Mouse (Mus musculus) liver, embryonic 16.5 days (tissue): ENCODE results near the gene Tmem63b. TPM values are rescaled to one million over a fixed set of nuclear protein-coding genes. Genes with fewer than 3 reads are reported as not detected.

Experiments used
- ATAC-seq: fragments of 200-750 bp; cut with Nextera tagmentation; 2 replicates; pipeline ENCODE4 v1.8.0; 2017; ENCODE audit warnings: low read depth, mild to moderate bottlenecking, moderate number of reproducible peaks, moderate library complexity
- H3K27ac ChIP-seq: fragments of 300-500 bp; sonication (generic); 2 replicates; pipeline ENCODE4 v1.5.1; 2014; ENCODE audit warnings: mild to moderate bottlenecking, low read length
- H3K27me3 ChIP-seq: fragments of 300-500 bp; sonication (generic); 2 replicates; pipeline ENCODE4 v1.6.1; 2014; ENCODE audit warnings: low read depth, low read length, mixed read lengths; ENCODE audit not compliant: control insufficient read depth, insufficient read depth
- H3K36me3 ChIP-seq: fragments of 300-500 bp; sonication (generic); 2 replicates; pipeline ENCODE4 v1.6.1; 2014; ENCODE audit warnings: mild to moderate bottlenecking; ENCODE audit not compliant: control insufficient read depth, insufficient read depth
- H3K4me1 ChIP-seq: fragments of 300-500 bp; sonication (generic); 2 replicates; pipeline ENCODE4 v1.6.1; 2014; ENCODE audit warnings: low read depth, low read length, mixed read lengths; ENCODE audit not compliant: control insufficient read depth
- H3K4me2 ChIP-seq: fragments of 300-500 bp; sonication (generic); 2 replicates; pipeline ENCODE4 v1.6.1; 2014; ENCODE audit warnings: low read depth, low read length, mixed read lengths
- H3K4me3 ChIP-seq: fragments of 300-500 bp; sonication (generic); 2 replicates; pipeline ENCODE4 v1.5.1; 2014; ENCODE audit warnings: low read depth, mild to moderate bottlenecking, low read length
- H3K9ac ChIP-seq: fragments of 300-500 bp; sonication (generic); 2 replicates; pipeline ENCODE4 v1.6.1; 2014; ENCODE audit warnings: low read depth, low read length
- H3K9me3 ChIP-seq: fragments of 300-500 bp; sonication (generic); replicated peaks from 2 replicates; pipeline ENCODE4 v1.6.1; 2016; ENCODE audit warnings: low read length; ENCODE audit not compliant: control insufficient read depth
- WGBS: fragments of 180-500 bp; shearing (Covaris S2); extraction: QIAGEN DNeasy Blood & Tissue Kit; methylation state at CpG from one replicate; pipeline ENCODE4 v1.1.7; 2014; ENCODE audit not compliant: insufficient replicate concordance; 5-methylcytosine and 5-hydroxymethylcytosine counted together
- polyA plus RNA-seq: library from polyadenylated mRNA; unstranded; fragments of >200 nt; fragmentation: Nextera tagmentation; extraction: Ambion mirVana; gene quantifications from 2 replicates; pipeline ENCODE4 v1.2.1, GENCODE M21; 2015

The Tmem63b gene
- polyA plus RNA-seq, 1 experiment from 2014 or later, result 10.0 TPM

DNA sequence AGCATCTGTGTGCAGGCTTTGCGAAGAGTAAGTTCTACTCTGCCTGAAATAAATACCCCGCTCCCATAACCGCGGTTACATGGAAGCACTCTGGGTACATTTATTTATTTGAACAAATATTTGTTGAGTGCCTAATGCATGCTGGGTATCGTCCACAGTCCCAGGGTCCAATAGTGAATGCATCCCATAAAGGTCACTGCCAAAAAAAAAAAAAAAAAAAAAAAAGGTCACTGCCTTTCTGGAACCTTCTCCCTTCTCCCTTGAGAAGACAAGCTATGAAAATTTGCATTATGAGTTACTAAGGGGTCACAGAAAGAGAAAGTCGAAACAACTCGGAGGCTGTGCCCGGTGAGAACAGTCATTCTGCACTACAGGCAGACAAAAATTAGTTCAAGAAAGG lies 44.7 kb downstream of the Tmem63b start:
- H3K36me3 ChIP-seq, result no peaks in the 10 kb centered on the region
- WGBS, result 74% methylated on average over 8 of the region's 8 CpGs

DNA sequence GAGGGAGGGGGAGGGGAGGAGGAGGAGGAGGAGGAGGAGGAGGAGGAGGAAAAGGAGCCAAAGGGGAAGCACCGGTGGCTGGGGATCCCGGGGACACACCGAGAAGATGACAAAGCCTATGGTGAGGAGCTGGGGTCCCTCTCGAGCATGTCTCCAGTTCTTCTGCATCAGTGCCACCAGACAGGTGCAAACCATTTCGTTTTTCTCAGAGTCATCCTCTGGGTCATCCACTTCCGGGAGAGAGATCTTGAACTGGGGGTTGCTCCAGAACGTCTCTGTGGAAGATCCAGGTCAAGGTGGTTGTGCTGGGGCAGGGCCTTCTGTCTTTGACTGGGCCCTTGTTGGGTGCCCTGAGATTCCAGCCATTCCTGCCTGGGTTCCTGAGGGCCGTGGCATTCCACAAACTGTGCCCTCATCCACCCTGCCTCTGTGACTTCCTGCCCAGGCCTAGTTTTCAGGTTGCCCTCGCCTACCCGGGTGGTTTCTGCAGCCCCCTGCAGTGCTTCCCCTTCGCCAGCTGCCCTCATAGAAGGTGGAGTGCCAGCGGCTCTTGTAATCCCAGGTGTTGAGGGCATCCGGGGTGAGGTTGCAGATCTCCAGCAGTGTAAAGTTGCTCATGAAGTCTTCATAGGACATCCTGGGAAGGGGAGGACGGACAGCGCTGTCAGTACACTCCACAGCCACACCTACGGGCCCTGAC lies 48.0 kb downstream of the Tmem63b start:
- 52% methylated on average over 16 of the region's 16 CpGs for WGBS
- Histone ChIP-seq H3K9ac (no peak overlapping the region), H3K36me3 (no peaks in the 10 kb centered on the region), H3K27me3 (no peaks in the 10 kb centered on the region), H3K27ac (no peak overlapping the region), H3K4me1 (no peaks in the 10 kb centered on the region), H3K9me3 (no peaks in the 10 kb centered on the region), H3K4me3 (no peak overlapping the region), H3K4me2 (no peak overlapping the region)
- ATAC-seq, result no peak

More for the DNA sequence above, 44.7 kb downstream of the Tmem63b start:
- no peak overlapping the region for H3K4me2 ChIP-seq
- no peaks in the 10 kb centered on the region for H3K9me3 ChIP-seq
- H3K4me3 ChIP-seq, result no peak overlapping the region
- no peaks in the 10 kb centered on the region for H3K4me1 ChIP-seq
- ATAC-seq, result no peak
- H3K27me3 ChIP-seq, result no peaks in the 10 kb centered on the region
- no peak overlapping the region for H3K27ac ChIP-seq
- H3K9ac ChIP-seq, result no peak overlapping the region

DNA sequence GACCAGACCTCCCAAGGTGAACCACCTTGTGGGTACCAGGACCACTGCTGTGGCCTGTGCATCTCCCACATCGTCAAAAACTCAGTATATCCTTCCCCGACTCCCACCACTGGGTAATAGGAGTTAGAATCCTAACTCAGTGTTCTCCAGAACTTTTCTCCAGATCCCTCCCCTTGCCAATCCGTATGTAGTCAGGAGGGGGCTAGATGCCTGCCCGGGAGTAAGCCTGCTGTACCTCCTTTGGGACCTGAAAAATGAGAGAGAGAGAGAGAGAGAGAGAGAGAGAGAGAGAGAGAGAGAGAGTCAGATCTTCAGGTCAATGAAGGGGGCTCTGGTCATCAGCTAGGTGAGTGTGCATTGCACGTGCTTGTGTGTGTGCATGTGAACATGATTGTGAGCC lies 52.7 kb downstream of the Tmem63b start:
- Histone ChIP-seq H3K36me3 (no peaks in the 10 kb centered on the region), H3K4me3 (no peak overlapping the region), H3K4me1 (peaks cover 9% of the 10 kb centered on the region), H3K27me3 (no peaks in the 10 kb centered on the region; the same call in 1 of the 2 replicates), H3K4me2 (no peak overlapping the region), H3K27ac (no peak overlapping the region), H3K9me3 (no peaks in the 10 kb centered on the region), H3K9ac (no peak overlapping the region)
- 48% methylated on average over 5 of the region's 5 CpGs for WGBS
- no peak for ATAC-seq

DNA sequence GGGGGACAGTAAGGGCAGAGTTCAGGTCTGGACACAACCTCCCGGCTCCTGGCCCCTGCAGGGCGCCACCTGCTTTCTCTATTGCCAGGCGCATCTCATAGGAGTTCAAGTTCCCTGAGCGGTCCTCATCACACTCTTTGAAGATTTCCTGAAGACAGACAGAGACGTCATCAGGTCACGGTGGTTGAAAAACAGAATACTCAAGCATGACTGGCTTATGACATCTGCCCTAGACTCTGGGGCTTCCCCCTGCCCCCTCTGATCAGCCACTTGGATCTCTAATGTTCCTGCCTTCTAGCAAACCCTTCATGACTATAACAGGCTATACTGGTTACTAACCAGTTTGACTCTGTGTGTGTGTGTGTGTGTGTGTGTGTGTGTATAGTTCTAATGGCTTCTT lies 54.8 kb downstream of the Tmem63b start:
- H3K9me3 ChIP-seq, result no peaks in the 10 kb centered on the region
- H3K9ac ChIP-seq, result no peak overlapping the region
- peaks cover 11% of the 10 kb centered on the region for H3K4me1 ChIP-seq
- H3K4me3 ChIP-seq, result no peak overlapping the region
- no peak for ATAC-seq
- no peaks in the 10 kb centered on the region for H3K36me3 ChIP-seq
- no peaks in the 10 kb centered on the region; the same call in 1 of the 2 replicates for H3K27me3 ChIP-seq
- H3K27ac ChIP-seq, result no peak overlapping the region
- H3K4me2 ChIP-seq, result no peak overlapping the region
- 59% methylated on average over 6 of the region's 6 CpGs for WGBS

DNA sequence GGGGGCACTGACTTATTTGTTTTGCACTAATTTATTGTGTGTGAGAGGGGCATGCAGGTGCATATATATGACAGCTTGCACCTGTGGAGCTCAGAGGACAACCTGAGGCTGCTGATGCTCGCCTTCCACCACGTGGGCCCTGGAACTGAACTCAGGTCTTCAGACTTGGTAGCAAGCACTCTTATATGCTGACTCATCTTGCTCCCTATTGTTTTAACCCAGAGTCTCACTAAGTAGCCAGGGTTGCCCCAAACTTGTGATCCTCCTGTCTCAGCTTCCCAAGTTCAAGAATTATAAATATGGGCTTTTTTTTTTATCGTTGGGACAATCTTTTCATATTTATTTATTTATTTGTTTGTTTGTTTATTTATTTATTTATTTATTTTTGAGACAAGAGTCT lies 55.7 kb downstream of the Tmem63b start:
- no peak for ATAC-seq
- Histone ChIP-seq H3K27ac (no peak overlapping the region), H3K9me3 (no peaks in the 10 kb centered on the region), H3K36me3 (no peaks in the 10 kb centered on the region), H3K4me2 (no peak overlapping the region), H3K27me3 (no peaks in the 10 kb centered on the region; the same call in 1 of the 2 replicates), H3K4me1 (peaks cover 17% of the 10 kb centered on the region), H3K9ac (no peak overlapping the region), H3K4me3 (no peak overlapping the region)
- WGBS, result 54% methylated on average over 3 of the region's 3 CpGs

DNA sequence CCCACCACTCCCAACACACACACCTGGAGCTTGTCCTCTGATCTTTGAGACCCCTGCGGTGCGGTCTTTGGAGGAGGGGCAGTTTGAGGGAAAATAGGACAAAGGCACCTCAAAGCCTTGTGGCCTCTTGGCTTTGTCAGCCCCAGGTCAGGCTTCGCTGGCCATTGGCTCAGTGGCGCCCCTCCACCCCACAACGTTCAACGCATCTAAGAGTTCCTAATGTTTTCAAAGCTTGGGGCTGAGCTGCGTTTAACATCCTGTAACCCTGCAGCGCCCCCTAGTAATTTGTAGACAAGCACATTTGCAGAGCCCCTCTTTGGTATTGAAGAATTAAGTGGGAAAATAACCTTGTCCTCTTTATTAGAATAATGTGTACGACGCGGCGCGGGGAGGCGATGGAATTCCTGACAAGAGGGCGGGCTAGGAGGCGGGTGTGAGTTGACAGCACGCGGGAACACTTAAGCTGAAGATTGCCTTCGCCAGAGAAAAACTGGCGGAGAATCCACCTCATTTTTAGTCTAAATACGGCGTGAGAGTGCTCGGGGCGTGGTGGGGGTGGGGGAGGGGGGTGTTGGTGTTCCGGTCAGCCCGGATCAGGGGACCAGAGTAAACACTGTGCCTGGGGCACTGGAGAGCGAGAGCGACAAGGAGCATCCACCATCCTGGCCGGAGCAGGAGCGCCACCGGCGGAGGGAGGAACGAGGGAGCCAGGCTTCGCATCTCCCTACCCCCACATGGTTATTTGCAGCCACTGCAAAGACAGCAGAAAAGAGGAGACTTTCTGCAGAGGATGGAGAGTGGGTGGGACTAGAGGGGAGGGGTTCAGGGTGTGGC lies 56.6 kb downstream of the Tmem63b start:
- H3K4me1 ChIP-seq, result peaks cover 17% of the 10 kb centered on the region
- ATAC-seq, result no peak
- H3K9me3 ChIP-seq, result no peaks in the 10 kb centered on the region
- peak overlapping the region; percentile 35 for H3K4me3 ChIP-seq
- H3K27me3 ChIP-seq, result no peaks in the 10 kb centered on the region; the same call in 1 of the 2 replicates
- 4% methylated on average over 34 of the region's 34 CpGs for WGBS
- H3K36me3 ChIP-seq, result no peaks in the 10 kb centered on the region
- H3K9ac ChIP-seq, result no peak overlapping the region
- no peak overlapping the region for H3K27ac ChIP-seq
- peak overlapping the region; percentile 65 for H3K4me2 ChIP-seq

DNA sequence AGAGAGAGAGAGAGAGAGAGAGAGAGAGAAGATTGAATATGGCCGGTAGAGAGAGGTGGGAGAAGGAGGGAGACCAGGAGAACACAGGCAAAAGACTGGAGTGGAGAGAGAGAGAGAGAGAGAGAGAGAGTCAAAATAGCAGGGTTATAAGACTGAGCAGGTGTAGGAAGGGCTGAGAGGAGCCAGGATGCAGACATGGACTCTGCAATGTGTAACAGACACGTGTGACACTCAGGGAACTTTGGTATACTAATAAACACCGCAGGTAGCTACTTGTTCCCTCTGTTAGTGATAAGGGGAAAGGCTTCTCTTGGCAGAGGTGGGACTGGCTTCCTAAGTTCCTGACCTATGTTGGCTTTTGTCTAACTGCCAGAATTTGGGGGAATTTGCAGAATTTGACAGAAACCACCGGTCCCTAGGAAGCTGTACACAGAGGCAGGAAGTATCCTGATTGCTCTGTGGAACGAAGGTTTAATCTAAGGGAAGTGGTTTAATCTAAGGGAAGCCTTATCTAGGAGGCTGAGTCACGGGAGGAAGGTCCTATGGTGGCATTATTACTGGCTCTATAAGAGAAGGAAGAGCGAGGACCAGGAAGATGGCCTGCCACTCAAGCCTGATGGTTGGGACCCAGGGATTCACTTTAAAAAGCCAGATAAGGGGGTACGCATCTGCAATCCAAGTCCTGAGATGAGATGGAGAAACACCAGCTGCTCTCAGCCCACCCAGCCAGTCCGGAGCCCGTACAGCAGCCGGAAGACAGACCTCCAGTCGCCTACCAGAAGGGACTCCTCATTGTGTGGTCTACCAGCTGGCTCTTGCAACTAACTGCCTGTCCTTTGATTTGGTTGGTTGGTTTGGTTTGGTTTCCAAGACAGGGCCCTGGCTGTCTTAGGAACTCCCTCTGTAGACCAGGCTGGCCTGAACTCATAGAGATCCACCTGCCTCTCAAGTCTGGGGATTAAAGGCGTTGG lies 57.5 kb downstream of the Tmem63b start:
- ATAC-seq, result 0 out of 2 replicates have a peak, but pooled peaks have one; percentile 33
- Histone ChIP-seq H3K9me3 (no peaks in the 10 kb centered on the region), H3K27ac (no peak overlapping the region), H3K36me3 (no peaks in the 10 kb centered on the region), H3K4me1 (peaks cover 17% of the 10 kb centered on the region), H3K9ac (no peak overlapping the region), H3K27me3 (no peaks in the 10 kb centered on the region; the same call in 1 of the 2 replicates), H3K4me3 (no peak overlapping the region), H3K4me2 (no peak overlapping the region)
- 31% methylated on average over 13 of the region's 13 CpGs for WGBS

DNA sequence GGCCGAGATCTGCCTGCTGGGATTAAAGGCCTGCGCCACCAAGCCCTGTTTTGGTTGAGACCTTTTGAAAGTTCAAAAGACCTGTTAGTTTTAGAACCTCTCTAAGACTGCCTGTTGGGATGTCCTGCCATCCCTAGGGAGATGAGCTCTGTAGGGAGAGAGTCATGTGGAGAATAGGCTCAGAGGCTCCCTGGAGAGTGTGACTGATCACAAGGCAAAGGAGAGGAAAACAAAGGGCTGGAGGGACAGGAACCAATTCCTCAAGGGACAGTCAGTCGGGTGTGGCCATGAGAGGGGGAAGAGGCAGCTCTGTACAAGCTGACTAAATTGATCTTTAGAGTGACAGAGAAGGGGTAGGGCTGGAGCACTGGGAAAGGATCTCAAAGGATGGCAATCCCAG lies 58.5 kb downstream of the Tmem63b start:
- Histone ChIP-seq H3K36me3 (no peaks in the 10 kb centered on the region), H3K4me1 (peaks cover 17% of the 10 kb centered on the region), H3K9ac (no peak overlapping the region), H3K27ac (no peak overlapping the region), H3K27me3 (no peaks in the 10 kb centered on the region; the same call in 1 of the 2 replicates), H3K4me2 (no peak overlapping the region), H3K9me3 (no peaks in the 10 kb centered on the region), H3K4me3 (no peak overlapping the region)
- no peak for ATAC-seq
- WGBS, result 54% methylated on average over 3 of the region's 3 CpGs
